Mouse (Mus musculus): ENCODE measurements at regions not wholly inside any gene's neighbourhood (a gene's known extent, or its start where the extent isn't known, plus 50 kb on each side); places are given as distances from the start of the nearest gene placed in this dataset.

DNA sequence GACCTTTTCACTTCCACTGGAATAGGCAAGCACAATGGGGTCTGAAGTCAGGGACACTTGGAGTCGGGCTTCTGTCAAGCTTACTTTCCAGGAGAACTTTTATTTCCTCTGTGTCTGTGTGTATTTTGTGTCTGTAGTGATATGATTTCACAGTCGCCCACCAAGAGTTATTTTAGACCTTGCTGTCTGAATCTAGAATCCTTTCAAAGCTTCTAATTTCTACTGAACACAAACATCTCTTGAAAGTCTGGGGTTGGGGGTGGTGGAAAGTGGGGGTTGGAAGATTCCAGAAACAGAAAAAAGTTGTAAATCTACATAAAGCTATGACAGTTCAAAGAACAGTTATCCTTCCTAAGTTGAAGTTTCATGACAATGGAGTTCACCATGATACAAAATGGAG, 164.0 kb upstream of the Foxa2 start:
- Histone ChIP-seq H3K4me1 (ENCODE audit: control insufficient read depth in 1 of 2, insufficient read depth in 2 of 2, low read length in 2 of 2) (no peaks in the 10 kb centered on the region), H3K27ac (ENCODE audit: control insufficient read depth, low read depth, low read length) (no peak overlapping the region), H3K79me2 (ENCODE audit: control insufficient read depth, insufficient read depth, low read length, poor library complexity) (no peaks in the 10 kb centered on the region), H3K9ac (ENCODE audit: control insufficient read depth, low read depth, low read length, poor library complexity, severe bottlenecking) (no peak overlapping the region), H3K9me3 (replicated peaks; ENCODE audit: insufficient read depth, low read length) (no peaks in the 10 kb centered on the region), H3K27me3 (ENCODE audit: control insufficient read depth in 1 of 2, insufficient read depth in 2 of 2, low read length in 2 of 2) (no peaks in the 10 kb centered on the region), H3K4me3 (ENCODE audit: control insufficient read depth in 1 of 2, insufficient read depth in 1 of 2, low read depth in 2 of 2, low read length in 2 of 2) (no peak overlapping the region), H3K36me3 (ENCODE audit: control insufficient read depth in 1 of 2, insufficient read depth in 2 of 2, low read length in 2 of 2) (no peaks in the 10 kb centered on the region)
- no peak for DNase-seq (ENCODE audit: low read depth, low spot score)
- TF ChIP-seq MAX (IDR thresholded peaks at IDR 0.05; ENCODE audit: low read length) = no peak
- TF ChIP-seq NRF1 (IDR thresholded peaks at IDR 0.05; ENCODE audit: insufficient read depth, low read depth, low read length, poor library complexity, severe bottlenecking) = no peak
- TF ChIP-seq MAFK (IDR thresholded peaks at IDR 0.05; ENCODE audit: borderline replicate concordance, low read depth, low read length) = no peak
- TF ChIP-seq POLR2A (IDR thresholded peaks at IDR 0.05; ENCODE audit: control insufficient read depth in 1 of 2, insufficient read depth in 1 of 2, low read depth in 1 of 2, low read length in 2 of 2, poor library complexity in 1 of 2) = no peak
- TF ChIP-seq ZMIZ1 (IDR thresholded peaks at IDR 0.05; ENCODE audit: low read depth, low read length) = no peak
- no peak for TF ChIP-seq CHD1 (IDR thresholded peaks at IDR 0.05; ENCODE audit: low read depth, low read length)
- TF ChIP-seq UBTF (IDR thresholded peaks at IDR 0.05; ENCODE audit: borderline replicate concordance, insufficient read depth, low read depth, low read length) = no peak
- no peak for TF ChIP-seq POLR2AphosphoS5 (IDR thresholded peaks at IDR 0.05; ENCODE audit: borderline replicate concordance, low read depth, low read length)
- TF ChIP-seq EP300 (IDR thresholded peaks at IDR 0.05; ENCODE audit: low read depth in 1 of 2, low read length in 2 of 2) = no peak
- TF ChIP-seq ZKSCAN1 (IDR thresholded peaks at IDR 0.05; ENCODE audit: low read depth, low read length) = no peak

DNA sequence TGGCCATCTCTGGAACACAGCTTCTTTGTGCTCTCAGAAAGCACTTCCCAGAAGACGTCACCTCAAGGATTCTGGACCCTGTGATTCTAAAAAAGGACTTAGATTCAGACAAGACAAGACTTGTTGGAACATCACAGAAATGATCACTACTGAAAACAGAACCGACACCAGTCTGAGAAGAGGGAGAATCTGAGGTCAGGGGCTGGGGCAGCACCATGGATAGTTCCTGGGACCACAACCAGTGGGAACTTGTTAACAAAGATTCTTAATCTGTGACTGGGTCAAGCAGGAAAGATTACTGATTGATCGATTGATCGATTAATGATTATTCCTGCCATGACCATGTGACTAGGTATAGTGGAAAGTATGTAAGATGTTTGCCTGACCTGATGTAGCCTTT, 170.4 kb upstream of the Foxa2 start:
- Histone ChIP-seq H3K36me3 (ENCODE audit: control insufficient read depth in 1 of 2, insufficient read depth in 2 of 2, low read length in 2 of 2) (no peaks in the 10 kb centered on the region), H3K9ac (ENCODE audit: control insufficient read depth, low read depth, low read length, poor library complexity, severe bottlenecking) (no peak overlapping the region), H3K9me3 (replicated peaks; ENCODE audit: insufficient read depth, low read length) (no peaks in the 10 kb centered on the region), H3K79me2 (ENCODE audit: control insufficient read depth, insufficient read depth, low read length, poor library complexity) (no peaks in the 10 kb centered on the region), H3K4me1 (ENCODE audit: control insufficient read depth in 1 of 2, insufficient read depth in 2 of 2, low read length in 2 of 2) (no peaks in the 10 kb centered on the region), H3K27me3 (ENCODE audit: control insufficient read depth in 1 of 2, insufficient read depth in 2 of 2, low read length in 2 of 2) (no peaks in the 10 kb centered on the region), H3K27ac (ENCODE audit: control insufficient read depth, low read depth, low read length) (no peak overlapping the region), H3K4me3 (ENCODE audit: control insufficient read depth in 1 of 2, insufficient read depth in 1 of 2, low read depth in 2 of 2, low read length in 2 of 2) (no peak overlapping the region)
- TF ChIP-seq ZMIZ1 (IDR thresholded peaks at IDR 0.05; ENCODE audit: low read depth, low read length) = no peak
- no peak for TF ChIP-seq POLR2AphosphoS5 (IDR thresholded peaks at IDR 0.05; ENCODE audit: borderline replicate concordance, low read depth, low read length)
- TF ChIP-seq ZKSCAN1 (IDR thresholded peaks at IDR 0.05; ENCODE audit: low read depth, low read length) = no peak
- no peak for TF ChIP-seq GABPA (IDR thresholded peaks at IDR 0.05; ENCODE audit: low read depth, low read length)
- TF ChIP-seq ETS1 (IDR thresholded peaks at IDR 0.05; ENCODE audit: low read depth, low read length) = no peak
- no peak for TF ChIP-seq USF2 (IDR thresholded peaks at IDR 0.05; ENCODE audit: borderline replicate concordance in 1 of 2, insufficient read depth in 1 of 2, low read depth in 1 of 2, low read length in 2 of 2)
- no peak for TF ChIP-seq CHD1 (IDR thresholded peaks at IDR 0.05; ENCODE audit: low read depth, low read length)
- TF ChIP-seq UBTF (IDR thresholded peaks at IDR 0.05; ENCODE audit: borderline replicate concordance, insufficient read depth, low read depth, low read length) = no peak
- TF ChIP-seq E2F4 (IDR thresholded peaks at IDR 0.05; ENCODE audit: borderline replicate concordance, low read depth, low read length) = no peak
- no peak for TF ChIP-seq MYC (IDR thresholded peaks at IDR 0.05; ENCODE audit: low read depth, low read length)
- TF ChIP-seq MYB (IDR thresholded peaks at IDR 0.05; ENCODE audit: low read depth, low read length) = no peak
- no peak for TF ChIP-seq MAZ (IDR thresholded peaks at IDR 0.05; ENCODE audit: low read depth, low read length)
- TF ChIP-seq JUND (IDR thresholded peaks at IDR 0.05; ENCODE audit: low read depth, low read length) = no peak
- no peak for TF ChIP-seq BHLHE40 (IDR thresholded peaks at IDR 0.05; ENCODE audit: borderline replicate concordance, low read depth, low read length)
- DNase-seq (ENCODE audit: low read depth, low spot score) = no peak
